Mouse (Mus musculus): ENCODE results near the gene Sema4f.

Sema4f gene

DNA sequence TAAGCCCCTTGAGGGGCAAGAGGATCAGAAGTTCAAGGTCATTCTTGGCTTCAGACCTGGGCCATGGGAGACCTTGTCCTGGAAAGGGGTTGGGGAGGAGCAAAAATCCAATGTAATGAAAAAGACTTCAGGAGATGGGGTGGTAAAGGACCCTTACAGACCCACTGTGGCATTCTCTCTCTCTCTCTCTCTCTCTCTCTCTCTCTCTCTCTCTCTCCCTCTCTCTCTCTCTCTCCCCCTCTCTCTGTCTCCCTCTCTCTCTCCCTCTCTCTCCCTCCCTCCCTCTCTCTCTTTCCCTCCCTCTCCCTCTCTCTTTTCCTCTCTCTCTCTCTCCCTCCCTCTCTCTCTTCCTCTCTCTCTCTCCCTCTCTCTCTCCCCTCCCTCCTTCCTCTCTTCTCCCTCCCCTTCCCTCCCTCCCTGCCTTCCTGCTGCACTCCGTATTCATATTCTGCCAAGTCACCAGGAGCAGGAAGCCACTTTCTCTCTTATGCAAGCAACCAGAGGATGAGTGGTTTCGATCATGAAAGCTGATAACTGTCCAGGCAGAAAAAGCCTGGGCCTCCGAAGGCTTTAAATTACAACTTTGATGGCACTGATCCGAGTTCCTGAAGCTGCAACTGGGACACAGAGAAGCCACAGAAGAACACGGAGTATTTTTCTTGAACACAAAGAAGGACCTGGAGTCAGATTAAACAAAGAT is 67.8 kb downstream of the Sema4f start:
- no peak for DNase-seq (ENCODE audit: extremely low spot score, low read depth, low spot score)

- DNase-seq (ENCODE audit: extremely low spot score, low read depth, low spot score): no peak
Observed at GRCm38 (mm10) chr6:82868476-82868875, 71.1 kb downstream of the Sema4f start.

- DNase-seq (ENCODE audit: extremely low spot score, low read depth, low spot score): no peak
Observed at GRCm38 (mm10) chr6:82863380-82863874, 76.1 kb downstream of the Sema4f start.

DNA sequence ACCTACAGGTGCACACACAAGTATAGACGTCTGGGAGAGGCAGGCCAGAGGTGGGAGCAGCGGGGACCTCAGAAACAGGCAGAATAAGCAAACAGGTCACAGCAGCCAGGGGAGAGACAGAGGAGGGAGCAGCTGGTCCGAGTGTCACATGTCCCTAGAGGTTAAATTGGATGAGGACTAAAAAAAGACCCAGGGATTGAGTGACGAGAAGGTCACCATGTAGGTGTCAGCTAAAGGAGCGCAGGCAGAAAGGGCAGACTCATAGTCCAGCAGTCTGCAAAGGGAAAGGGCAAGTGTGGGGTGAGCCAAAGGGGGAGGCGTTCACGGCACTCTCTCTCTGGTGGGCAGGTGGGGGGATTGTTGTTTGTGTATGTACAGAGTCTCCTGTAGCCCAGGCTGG is 77.1 kb downstream of the Sema4f start:
- DNase-seq (ENCODE audit: extremely low spot score, low read depth, low spot score): no peak

DNA sequence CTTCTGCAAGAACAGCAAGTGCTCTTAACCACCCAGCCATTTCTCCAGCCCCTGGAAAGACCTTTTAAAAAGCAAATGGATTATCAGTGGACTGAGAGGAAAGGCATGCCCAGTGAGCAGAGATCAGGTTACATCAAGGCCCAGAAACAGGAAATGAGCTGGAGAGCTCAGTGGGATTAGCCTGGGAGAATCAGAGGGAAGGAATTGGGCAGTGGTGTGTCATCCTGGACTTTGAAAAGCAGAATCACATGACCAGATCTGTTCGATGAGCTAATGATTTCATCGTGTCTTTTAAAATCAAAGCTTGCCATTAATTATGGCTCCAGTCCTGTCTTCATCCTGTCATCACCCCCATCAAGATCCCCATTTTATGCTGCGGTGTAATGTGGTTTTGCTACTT is 77.5 kb downstream of the Sema4f start:
- peak; percentile 18 for DNase-seq (ENCODE audit: extremely low spot score, low read depth, low spot score)

All from hindlimb bud, embryonic 11.5 days (tissue).